Mouse (Mus musculus) cerebellum, adult 11 months (tissue): ENCODE results near the gene Magohb.

Experiments
- DNase-seq: peaks from one replicate; pipeline ENCODE4 v3.0.0; 2022

Gene Magohb

GRCm38 (mm10) chr6:131247206-131247605, 45.8 kb downstream of the Magohb start, which contains the start of gene Klra2:
Klra2 (minus strand) TSS chr6:131247362.
- DNase-seq, result no peak

- DNase-seq, result no peak
Measured at GRCm38 (mm10) chr6:131245081-131245480, 48.0 kb downstream of the Magohb start.
